Mouse (Mus musculus) embryonic facial prominence, embryonic 15.5 days (tissue): ENCODE measurements around the gene Retreg1. TPM values are rescaled to one million over a fixed set of nuclear protein-coding genes. Genes with fewer than 3 reads are reported as not detected.

Source experiments
- ATAC-seq: fragments of 200-750 bp; cut with Nextera tagmentation; 2 replicates; pipeline ENCODE4 v1.8.0; 2017; ENCODE audit warnings: low read depth, moderate TSS enrichment; ENCODE audit not compliant: insufficient number of reproducible peaks, low FRiP score, low TSS enrichment
- H3K27ac ChIP-seq: fragments of 300-500 bp; sonication (generic); replicated peaks from 2 replicates; pipeline ENCODE4 v1.5.1; 2015; ENCODE audit warnings: mild to moderate bottlenecking, inconsistent platforms
- H3K27me3 ChIP-seq: fragments of 300-500 bp; sonication (generic); 2 replicates; pipeline ENCODE4 v1.6.1; 2015; ENCODE audit warnings: inconsistent platforms
- H3K36me3 ChIP-seq: fragments of 300-500 bp; sonication (generic); 2 replicates; pipeline ENCODE4 v1.6.1; 2015; ENCODE audit warnings: mild to moderate bottlenecking, inconsistent platforms
- H3K4me1 ChIP-seq: fragments of 300-500 bp; sonication (generic); 2 replicates; pipeline ENCODE4 v1.6.1; 2015; ENCODE audit warnings: inconsistent platforms
- H3K4me2 ChIP-seq: fragments of 300-500 bp; sonication (generic); replicated peaks from 2 replicates; pipeline ENCODE4 v1.6.1; 2015; ENCODE audit warnings: mild to moderate bottlenecking, inconsistent platforms
- H3K4me3 ChIP-seq: fragments of 300-500 bp; sonication (generic); replicated peaks from 2 replicates; pipeline ENCODE4 v1.5.1; 2015; ENCODE audit warnings: mild to moderate bottlenecking, inconsistent platforms
- H3K9ac ChIP-seq: fragments of 300-500 bp; sonication (generic); 2 replicates; pipeline ENCODE4 v1.6.1; 2015; ENCODE audit warnings: inconsistent platforms
- H3K9me3 ChIP-seq: fragments of 300-500 bp; sonication (generic); replicated peaks from 2 replicates; pipeline ENCODE4 v1.6.1; 2016; ENCODE audit warnings: inconsistent platforms
- WGBS: fragments of 180-500 bp; shearing (Covaris S2); methylation state at CpG from one replicate; pipeline ENCODE4 v1.1.7; 2015; 5-methylcytosine and 5-hydroxymethylcytosine counted together
- polyA plus RNA-seq: library from polyadenylated mRNA; unstranded; fragments of >200 nt; fragmentation: Nextera tagmentation; extraction: Ambion mirVana; gene quantifications from 2 replicates; pipeline ENCODE4 v1.2.1, GENCODE M21; 2015

Retreg1 gene
- polyA plus RNA-seq, 1 experiment from 2014 or later: 14.6 TPM

GRCm38 (mm10) chr15:25859469-25859868, 16.5 kb downstream of the Retreg1 start:
- no peaks in the 10 kb centered on the region for H3K9me3 ChIP-seq
- no peak overlapping the region for H3K9ac ChIP-seq
- no peaks in the 10 kb centered on the region for H3K27me3 ChIP-seq
- H3K27ac ChIP-seq: no peak overlapping the region
- no peak overlapping the region for H3K4me3 ChIP-seq
- no peak overlapping the region for H3K4me2 ChIP-seq
- no peak for ATAC-seq
- H3K36me3 ChIP-seq: no peaks in the 10 kb centered on the region
- WGBS: 46% methylated on average over 3 of the region's 3 CpGs
- H3K4me1 ChIP-seq: 0 out of 2 replicates have a peak, but pooled peaks cover 2% of the 10 kb centered on the region

- H3K4me1 ChIP-seq: no peaks in the 10 kb centered on the region
- no peak for ATAC-seq
- WGBS: 84% methylated on average over 7 of the region's 7 CpGs
Observed at GRCm38 (mm10) chr15:25861900-25862299, 18.9 kb downstream of the Retreg1 start.

GRCm38 (mm10) chr15:25865605-25866004, 22.6 kb downstream of the Retreg1 start:
- Histone ChIP-seq H3K4me2 (no peak overlapping the region), H3K27me3 (no peaks in the 10 kb centered on the region), H3K27ac (no peak overlapping the region), H3K4me3 (no peak overlapping the region), H3K9ac (no peak overlapping the region), H3K4me1 (no peaks in the 10 kb centered on the region), H3K9me3 (no peaks in the 10 kb centered on the region), H3K36me3 (no peaks in the 10 kb centered on the region)
- 88% methylated on average over 3 of the region's 3 CpGs for WGBS
- ATAC-seq: no peak

More at GRCm38 (mm10) chr15:25861900-25862299, 18.9 kb downstream of the Retreg1 start:
- Histone ChIP-seq H3K36me3 (no peaks in the 10 kb centered on the region), H3K9me3 (no peaks in the 10 kb centered on the region), H3K27me3 (no peaks in the 10 kb centered on the region), H3K9ac (no peak overlapping the region), H3K4me2 (no peak overlapping the region), H3K4me3 (no peak overlapping the region), H3K27ac (no peak overlapping the region)

- H3K27ac ChIP-seq: no peak overlapping the region
- H3K4me2 ChIP-seq: no peak overlapping the region
- no peak overlapping the region for H3K9ac ChIP-seq
- ATAC-seq: no peak
- 85% methylated on average over 6 of the region's 6 CpGs for WGBS
- H3K36me3 ChIP-seq: no peaks in the 10 kb centered on the region
- H3K27me3 ChIP-seq: no peaks in the 10 kb centered on the region
- H3K9me3 ChIP-seq: no peaks in the 10 kb centered on the region
- no peaks in the 10 kb centered on the region for H3K4me1 ChIP-seq
- H3K4me3 ChIP-seq: no peak overlapping the region
Observed at GRCm38 (mm10) chr15:25866106-25866505, 23.1 kb downstream of the Retreg1 start.

- H3K27me3 ChIP-seq: no peaks in the 10 kb centered on the region
- no peak overlapping the region for H3K4me3 ChIP-seq
- no peak overlapping the region for H3K27ac ChIP-seq
- no peak overlapping the region for H3K4me2 ChIP-seq
- WGBS: 21% methylated on average over 5 of the region's 5 CpGs
- no peak for ATAC-seq
- 0 out of 2 replicates have a peak, but pooled peaks cover 10% of the 10 kb centered on the region for H3K4me1 ChIP-seq
- H3K9me3 ChIP-seq: no peaks in the 10 kb centered on the region
- H3K9ac ChIP-seq: no peak overlapping the region
- no peaks in the 10 kb centered on the region for H3K36me3 ChIP-seq
Observed at GRCm38 (mm10) chr15:25869129-25869528, 26.1 kb downstream of the Retreg1 start.

GRCm38 (mm10) chr15:25871470-25871869, 28.5 kb downstream of the Retreg1 start:
- H3K4me1 ChIP-seq: peaks cover 12% of the 10 kb centered on the region
- H3K4me2 ChIP-seq: no peak overlapping the region
- no peaks in the 10 kb centered on the region for H3K36me3 ChIP-seq
- no peak for ATAC-seq
- H3K27me3 ChIP-seq: no peaks in the 10 kb centered on the region
- no peak overlapping the region for H3K4me3 ChIP-seq
- H3K27ac ChIP-seq: no peak overlapping the region
- no peak overlapping the region for H3K9ac ChIP-seq
- H3K9me3 ChIP-seq: no peaks in the 10 kb centered on the region
- WGBS: 91% methylated on average over 7 of the region's 7 CpGs

GRCm38 (mm10) chr15:25872118-25872517, 29.1 kb downstream of the Retreg1 start:
- Histone ChIP-seq H3K4me2 (no peak overlapping the region; the same call in 1 of the 2 replicates), H3K9ac (no peak overlapping the region), H3K4me1 (peaks cover 18% of the 10 kb centered on the region), H3K27me3 (no peaks in the 10 kb centered on the region), H3K27ac (no peak overlapping the region), H3K36me3 (no peaks in the 10 kb centered on the region), H3K9me3 (no peaks in the 10 kb centered on the region), H3K4me3 (no peak overlapping the region)
- peak; percentile 83 for ATAC-seq
- WGBS: 32% methylated on average over 9 of the region's 9 CpGs

GRCm38 (mm10) chr15:25872657-25873056, 29.7 kb downstream of the Retreg1 start:
- Histone ChIP-seq H3K27me3 (no peaks in the 10 kb centered on the region), H3K4me3 (no peak overlapping the region), H3K4me2 (no peak overlapping the region; the same call in 1 of the 2 replicates), H3K36me3 (no peaks in the 10 kb centered on the region), H3K27ac (peak overlapping the region; percentile 23; the same call in 1 of the 2 replicates), H3K4me1 (peaks cover 24% of the 10 kb centered on the region), H3K9ac (no peak overlapping the region), H3K9me3 (no peaks in the 10 kb centered on the region)
- peak; percentile 36; the same call in 1 of the 2 replicates for ATAC-seq
- WGBS: 51% methylated on average over 9 of the region's 9 CpGs

GRCm38 (mm10) chr15:25873536-25873935, 30.6 kb downstream of the Retreg1 start:
- no peak for ATAC-seq
- H3K27me3 ChIP-seq: no peaks in the 10 kb centered on the region
- no peaks in the 10 kb centered on the region for H3K36me3 ChIP-seq
- H3K9ac ChIP-seq: no peak overlapping the region
- H3K4me2 ChIP-seq: no peak overlapping the region
- peaks cover 27% of the 10 kb centered on the region for H3K4me1 ChIP-seq
- 39% methylated on average over 1 of the region's 1 CpGs for WGBS
- no peak overlapping the region for H3K4me3 ChIP-seq
- no peak overlapping the region for H3K27ac ChIP-seq
- no peaks in the 10 kb centered on the region for H3K9me3 ChIP-seq

GRCm38 (mm10) chr15:25876601-25877161, 33.7 kb downstream of the Retreg1 start:
- WGBS: 45% methylated on average over 15 of the region's 15 CpGs
- ATAC-seq: no peak
- Histone ChIP-seq H3K4me1 (peaks cover 27% of the 10 kb centered on the region), H3K9me3 (no peaks in the 10 kb centered on the region), H3K27ac (no peak overlapping the region), H3K4me3 (no peak overlapping the region), H3K9ac (no peak overlapping the region), H3K27me3 (no peaks in the 10 kb centered on the region), H3K36me3 (no peaks in the 10 kb centered on the region), H3K4me2 (no peak overlapping the region)

GRCm38 (mm10) chr15:25877798-25878197, 34.8 kb downstream of the Retreg1 start:
- no peak overlapping the region for H3K4me2 ChIP-seq
- no peaks in the 10 kb centered on the region for H3K27me3 ChIP-seq
- no peak overlapping the region for H3K27ac ChIP-seq
- WGBS: 38% methylated on average over 7 of the region's 7 CpGs
- H3K4me3 ChIP-seq: no peak overlapping the region
- H3K9ac ChIP-seq: no peak overlapping the region
- ATAC-seq: peak; percentile 26; the same call in 1 of the 2 replicates
- H3K36me3 ChIP-seq: no peaks in the 10 kb centered on the region
- peaks cover 18% of the 10 kb centered on the region for H3K4me1 ChIP-seq
- H3K9me3 ChIP-seq: no peaks in the 10 kb centered on the region

- no peak overlapping the region for H3K4me2 ChIP-seq
- H3K36me3 ChIP-seq: no peaks in the 10 kb centered on the region
- H3K27me3 ChIP-seq: no peaks in the 10 kb centered on the region
- H3K9ac ChIP-seq: no peak overlapping the region
- no peaks in the 10 kb centered on the region for H3K9me3 ChIP-seq
- H3K4me3 ChIP-seq: no peak overlapping the region
- no peak overlapping the region for H3K27ac ChIP-seq
- ATAC-seq: no peak
- H3K4me1 ChIP-seq: peaks cover 16% of the 10 kb centered on the region
- 78% methylated on average over 6 of the region's 6 CpGs for WGBS
Observed at GRCm38 (mm10) chr15:25879229-25879628, 36.2 kb downstream of the Retreg1 start.
